Mouse (Mus musculus) hindbrain, embryonic 12.5 days (tissue): ENCODE measurements at regions not wholly inside any gene's neighbourhood (a gene's known extent, or its start where the extent isn't known, plus 50 kb on each side); places are given as distances from the start of the nearest gene placed in this dataset.

Experiments used
- ATAC-seq: fragments of 200-750 bp; cut with Nextera tagmentation; 2 replicates; pipeline ENCODE4 v1.8.0; 2017; ENCODE audit warnings: moderate TSS enrichment; ENCODE audit not compliant: low FRiP score
- H3K27ac ChIP-seq: fragments of 300-500 bp; sonication (generic); 2 replicates; pipeline ENCODE4 v1.5.1; 2016; ENCODE audit warnings: mild to moderate bottlenecking
- H3K27me3 ChIP-seq: fragments of 300-500 bp; sonication (generic); 2 replicates; pipeline ENCODE4 v1.6.1; 2016; ENCODE audit warnings: mild to moderate bottlenecking
- H3K36me3 ChIP-seq: fragments of 300-500 bp; sonication (generic); 2 replicates; pipeline ENCODE4 v1.6.1; 2016; ENCODE audit warnings: mild to moderate bottlenecking
- H3K4me1 ChIP-seq: fragments of 300-500 bp; sonication (generic); 2 replicates; pipeline ENCODE4 v1.6.1; 2016
- H3K4me2 ChIP-seq: fragments of 300-500 bp; sonication (generic); replicated peaks from 2 replicates; pipeline ENCODE4 v1.6.1; 2016; ENCODE audit warnings: mild to moderate bottlenecking
- H3K4me3 ChIP-seq: fragments of 300-500 bp; sonication (generic); 2 replicates; pipeline ENCODE4 v1.5.1; 2016; ENCODE audit warnings: mild to moderate bottlenecking
- H3K9ac ChIP-seq: fragments of 300-500 bp; sonication (generic); 2 replicates; pipeline ENCODE4 v1.6.1; 2016; ENCODE audit warnings: mild to moderate bottlenecking, moderate library complexity
- H3K9me3 ChIP-seq: fragments of 300-500 bp; sonication (generic); replicated peaks from 2 replicates; pipeline ENCODE4 v1.6.1; 2016; ENCODE audit warnings: mild to moderate bottlenecking
- WGBS: fragments of 180-500 bp; shearing (Covaris S2); methylation state at CpG from one replicate; pipeline ENCODE4 v1.1.7; 2016; 5-methylcytosine and 5-hydroxymethylcytosine counted together

DNA sequence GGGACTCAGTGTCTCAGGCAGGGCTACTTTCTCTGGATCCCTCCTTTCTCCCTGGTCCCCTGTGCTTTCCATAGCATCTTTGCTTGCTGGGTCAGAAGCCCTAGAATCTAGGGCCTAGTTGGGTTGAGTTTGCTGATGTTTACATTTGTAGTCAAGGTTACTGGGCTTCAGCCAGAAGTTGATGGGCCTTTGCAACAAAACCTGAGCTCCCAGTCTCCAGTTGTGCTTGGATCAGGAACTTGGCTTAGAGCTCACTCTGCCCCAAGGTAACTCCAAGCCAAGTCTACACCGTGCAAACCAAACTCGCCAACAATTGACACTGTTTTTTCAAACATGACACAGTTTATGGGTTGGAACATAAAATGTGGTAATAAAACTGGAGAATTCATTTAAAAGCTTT, 238.2 kb downstream of the Ankrd50 start:
- no peaks in the 10 kb centered on the region for H3K36me3 ChIP-seq
- no peak overlapping the region for H3K4me3 ChIP-seq
- H3K4me2 ChIP-seq = no peak overlapping the region
- no peaks in the 10 kb centered on the region for H3K4me1 ChIP-seq
- 93% methylated on average over 2 of the region's 2 CpGs for WGBS
- H3K27me3 ChIP-seq = no peaks in the 10 kb centered on the region
- H3K27ac ChIP-seq = no peak overlapping the region
- H3K9me3 ChIP-seq = no peaks in the 10 kb centered on the region
- ATAC-seq = no peak
- H3K9ac ChIP-seq = no peak overlapping the region

- Histone ChIP-seq H3K9ac (no peak overlapping the region), H3K9me3 (no peaks in the 10 kb centered on the region), H3K27me3 (no peaks in the 10 kb centered on the region), H3K4me2 (no peak overlapping the region), H3K4me1 (no peaks in the 10 kb centered on the region), H3K4me3 (no peak overlapping the region), H3K36me3 (no peaks in the 10 kb centered on the region), H3K27ac (no peak overlapping the region)
- 88% methylated on average over 3 of the region's 3 CpGs for WGBS
- ATAC-seq = no peak
Measured at GRCm38 (mm10) chr3:38243209-38243608, 241.4 kb downstream of the Ankrd50 start.

- Histone ChIP-seq H3K27me3 (0 out of 2 replicates have a peak, but pooled peaks cover 3% of the 10 kb centered on the region), H3K4me1 (peaks cover 2% of the 10 kb centered on the region), H3K9me3 (no peaks in the 10 kb centered on the region), H3K9ac (no peak overlapping the region), H3K36me3 (no peaks in the 10 kb centered on the region), H3K27ac (no peak overlapping the region), H3K4me2 (no peak overlapping the region), H3K4me3 (no peak overlapping the region)
- ATAC-seq = no peak
- WGBS = 77% methylated on average over 2 of the region's 2 CpGs
Measured at GRCm38 (mm10) chr3:38237616-38238015, 247.0 kb downstream of the Ankrd50 start.

DNA sequence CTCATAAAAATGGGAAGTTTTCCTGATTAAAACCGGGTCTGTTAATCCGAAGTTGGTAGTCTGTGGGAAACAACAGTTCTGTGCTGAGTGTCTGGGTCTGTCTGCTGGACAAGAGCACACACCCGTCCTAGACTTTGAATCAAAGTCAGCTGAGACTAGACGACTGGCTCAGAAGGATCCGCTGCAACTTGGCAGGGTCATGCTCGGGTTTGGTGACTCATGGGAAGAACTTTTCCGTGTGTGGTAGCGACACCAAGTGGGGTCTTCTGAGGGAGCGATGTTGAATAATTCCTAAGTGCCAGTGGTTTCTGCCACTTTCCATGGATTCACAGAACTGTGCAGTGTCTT, 248.9 kb downstream of the Ankrd50 start:
- Histone ChIP-seq H3K36me3 (no peaks in the 10 kb centered on the region), H3K4me1 (peaks cover 16% of the 10 kb centered on the region), H3K27me3 (0 out of 2 replicates have a peak, but pooled peaks cover 3% of the 10 kb centered on the region), H3K9me3 (no peaks in the 10 kb centered on the region), H3K4me2 (no peak overlapping the region), H3K9ac (no peak overlapping the region), H3K4me3 (no peak overlapping the region), H3K27ac (no peak overlapping the region)
- ATAC-seq = no peak
- WGBS = 83% methylated on average over 9 of the region's 9 CpGs

DNA sequence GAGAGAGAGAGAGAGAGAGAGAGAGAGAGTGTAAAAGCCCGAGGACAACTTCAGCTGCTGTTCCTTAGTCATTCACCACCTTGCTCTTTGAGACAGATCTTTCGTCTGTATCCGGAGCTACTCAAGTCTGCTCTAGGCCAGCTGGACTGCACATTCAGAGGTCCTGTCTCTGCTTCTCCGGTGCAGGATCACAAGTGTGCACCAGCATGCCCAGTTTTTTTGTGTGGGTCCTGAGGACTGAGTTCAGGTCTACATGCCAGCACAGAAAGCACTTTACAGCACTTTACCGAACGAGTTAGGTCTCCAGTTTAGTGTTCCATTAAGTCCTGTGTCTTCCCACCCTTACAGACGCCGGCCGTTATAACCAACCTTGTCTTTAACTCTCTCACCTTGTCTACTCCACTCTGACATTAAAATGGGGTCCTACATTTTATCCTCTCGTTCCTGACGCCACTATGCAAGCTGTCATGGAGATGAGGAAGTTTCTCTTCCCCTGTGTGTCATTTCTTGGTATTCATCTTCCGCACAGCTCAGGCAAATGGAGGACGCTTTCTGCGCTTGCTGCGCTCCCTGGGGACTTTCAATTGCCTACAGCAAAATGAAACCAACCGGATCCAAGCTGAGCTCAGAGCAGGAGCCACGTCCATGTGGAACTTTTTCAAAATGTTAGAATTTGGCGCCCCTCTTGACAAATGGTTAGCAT, 249.5 kb downstream of the Ankrd50 start:
- no peaks in the 10 kb centered on the region for H3K36me3 ChIP-seq
- H3K27me3 ChIP-seq = 0 out of 2 replicates have a peak, but pooled peaks cover 3% of the 10 kb centered on the region
- H3K9me3 ChIP-seq = no peaks in the 10 kb centered on the region
- H3K4me3 ChIP-seq = no peak overlapping the region
- H3K9ac ChIP-seq = no peak overlapping the region
- peaks cover 17% of the 10 kb centered on the region for H3K4me1 ChIP-seq
- no peak overlapping the region for H3K4me2 ChIP-seq
- ATAC-seq = no peak
- no peak overlapping the region for H3K27ac ChIP-seq
- 73% methylated on average over 18 of the region's 18 CpGs for WGBS

DNA sequence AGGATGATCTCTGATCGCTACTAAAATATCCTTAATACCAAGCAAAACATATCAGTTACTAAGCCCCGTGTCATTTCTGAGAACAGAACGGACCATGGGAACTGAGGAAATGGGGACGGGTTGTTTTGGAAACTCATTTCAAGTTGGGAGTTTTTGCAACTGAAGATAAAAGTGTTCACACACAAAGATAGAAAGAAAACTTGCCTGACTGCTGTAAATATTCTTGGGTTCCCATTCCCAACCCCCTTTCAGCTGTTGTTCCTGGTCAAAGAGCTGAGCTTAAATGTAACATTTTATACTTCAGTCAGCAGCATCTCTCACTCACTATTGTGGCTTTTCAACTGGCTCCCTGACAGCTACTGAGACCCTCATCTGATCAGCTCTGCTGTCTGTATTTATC, 250.1 kb downstream of the Ankrd50 start:
- Histone ChIP-seq H3K36me3 (no peaks in the 10 kb centered on the region), H3K4me2 (no peak overlapping the region), H3K27me3 (0 out of 2 replicates have a peak, but pooled peaks cover 3% of the 10 kb centered on the region), H3K9ac (no peak overlapping the region), H3K9me3 (no peaks in the 10 kb centered on the region), H3K27ac (no peak overlapping the region), H3K4me3 (no peak overlapping the region), H3K4me1 (peaks cover 23% of the 10 kb centered on the region)
- WGBS = 87% methylated on average over 4 of the region's 4 CpGs
- ATAC-seq = no peak

DNA sequence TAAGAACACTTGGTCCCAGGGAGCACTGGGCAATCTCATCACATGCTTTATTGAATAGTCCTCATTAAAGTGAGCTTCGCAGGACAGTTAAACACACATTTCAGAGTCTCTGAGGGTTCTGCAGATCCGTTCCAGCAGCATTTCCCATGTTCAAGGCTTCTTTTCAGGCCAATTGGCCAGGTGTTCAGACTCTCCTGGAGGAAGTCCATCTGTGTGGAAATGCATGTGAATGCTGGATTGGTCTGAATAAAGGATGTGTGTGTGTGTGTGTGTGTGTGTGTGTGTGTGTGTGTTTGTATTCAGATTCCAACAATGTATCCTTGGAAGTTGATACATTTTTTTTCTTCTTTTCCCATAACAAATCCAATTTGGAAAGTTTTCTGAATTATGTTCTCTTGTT, 250.6 kb downstream of the Ankrd50 start:
- 75% methylated on average over 2 of the region's 2 CpGs for WGBS
- Histone ChIP-seq H3K27ac (no peak overlapping the region), H3K36me3 (no peaks in the 10 kb centered on the region), H3K9ac (no peak overlapping the region), H3K4me2 (no peak overlapping the region), H3K9me3 (no peaks in the 10 kb centered on the region), H3K4me1 (peaks cover 28% of the 10 kb centered on the region), H3K4me3 (no peak overlapping the region), H3K27me3 (0 out of 2 replicates have a peak, but pooled peaks cover 3% of the 10 kb centered on the region)
- no peak for ATAC-seq

DNA sequence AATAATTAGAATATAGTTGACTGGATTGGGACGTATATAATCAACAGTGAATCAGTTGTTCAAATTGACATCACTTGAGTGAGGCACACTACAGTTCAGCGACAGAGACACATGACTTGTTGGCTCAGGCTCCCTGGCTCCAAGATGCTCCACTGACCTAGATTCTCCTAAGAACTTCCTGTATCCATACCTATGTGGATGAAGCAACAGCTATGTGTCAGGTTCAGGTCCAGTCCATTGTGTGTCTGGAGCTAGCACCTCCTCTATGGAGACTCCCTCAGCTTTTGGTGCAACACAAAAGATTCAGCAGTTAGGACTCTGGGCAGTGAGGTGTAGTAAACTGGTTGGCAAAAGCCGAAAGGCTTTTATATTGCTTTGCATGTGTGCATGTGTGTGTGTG, 251.6 kb downstream of the Ankrd50 start:
- 91% methylated on average over 3 of the region's 3 CpGs for WGBS

GRCm38 (mm10) chr3:38232111-38233076, 252.2 kb downstream of the Ankrd50 start:
- Histone ChIP-seq H3K4me2 (0 out of 2 replicates have a peak overlapping the region, but pooled peaks have one; percentile 20), H3K27me3 (no peaks in the 10 kb centered on the region), H3K9ac (no peak overlapping the region), H3K4me1 (peaks cover 28% of the 10 kb centered on the region), H3K36me3 (no peaks in the 10 kb centered on the region), H3K4me3 (no peak overlapping the region), H3K9me3 (no peaks in the 10 kb centered on the region), H3K27ac (peak overlapping the region; percentile 69)
- WGBS = 40% methylated on average over 15 of the region's 15 CpGs
- peak; percentile 88 for ATAC-seq

More for the DNA sequence above, 251.6 kb downstream of the Ankrd50 start:
- Histone ChIP-seq H3K9me3 (no peaks in the 10 kb centered on the region), H3K4me3 (no peak overlapping the region), H3K36me3 (no peaks in the 10 kb centered on the region), H3K4me2 (no peak overlapping the region), H3K27me3 (0 out of 2 replicates have a peak, but pooled peaks cover 3% of the 10 kb centered on the region), H3K9ac (no peak overlapping the region), H3K27ac (0 out of 2 replicates have a peak overlapping the region, but pooled peaks have one; percentile 69), H3K4me1 (peaks cover 28% of the 10 kb centered on the region)
- ATAC-seq = no peak

DNA sequence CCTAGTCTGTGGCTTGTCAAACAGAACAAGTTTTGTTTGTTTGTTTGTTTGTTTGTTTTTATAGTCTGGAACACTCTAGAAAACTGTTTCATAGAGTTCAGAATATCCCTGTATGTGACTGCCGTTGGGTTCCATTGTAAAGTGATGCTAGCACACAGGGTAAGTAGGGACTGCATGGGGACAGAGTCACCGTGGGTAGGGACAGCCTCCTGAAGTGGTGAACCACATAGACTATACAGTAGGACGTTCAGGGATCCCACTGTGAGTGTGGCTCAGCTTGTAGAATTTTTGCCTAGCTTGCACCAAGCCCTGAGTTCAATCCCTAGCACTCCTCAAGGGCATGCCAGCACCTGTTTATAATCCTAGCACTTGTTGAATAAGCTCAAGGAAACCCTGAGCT, 253.1 kb downstream of the Ankrd50 start:
- Histone ChIP-seq H3K36me3 (no peaks in the 10 kb centered on the region), H3K9me3 (no peaks in the 10 kb centered on the region), H3K4me2 (no peak overlapping the region), H3K4me1 (peaks cover 28% of the 10 kb centered on the region), H3K9ac (no peak overlapping the region), H3K27me3 (no peaks in the 10 kb centered on the region), H3K27ac (no peak overlapping the region), H3K4me3 (no peak overlapping the region)
- ATAC-seq = no peak
- WGBS = 71% methylated on average over 3 of the region's 3 CpGs

- Histone ChIP-seq H3K4me2 (no peak overlapping the region), H3K36me3 (no peaks in the 10 kb centered on the region), H3K9me3 (no peaks in the 10 kb centered on the region), H3K9ac (no peak overlapping the region), H3K27me3 (no peaks in the 10 kb centered on the region; the same call in 1 of the 2 replicates), H3K4me1 (peaks cover 28% of the 10 kb centered on the region), H3K27ac (no peak overlapping the region), H3K4me3 (no peak overlapping the region)
- no peak for ATAC-seq
- WGBS = 58% methylated on average over 6 of the region's 6 CpGs
Measured at GRCm38 (mm10) chr3:38230796-38231195, 253.8 kb downstream of the Ankrd50 start.

- peaks cover 28% of the 10 kb centered on the region for H3K4me1 ChIP-seq
- WGBS = 69% methylated on average over 5 of the region's 5 CpGs
- no peak overlapping the region for H3K4me3 ChIP-seq
- no peaks in the 10 kb centered on the region for H3K9me3 ChIP-seq
- no peak overlapping the region for H3K4me2 ChIP-seq
- H3K27ac ChIP-seq = no peak overlapping the region
- no peaks in the 10 kb centered on the region; the same call in 1 of the 2 replicates for H3K27me3 ChIP-seq
- no peak for ATAC-seq
- no peaks in the 10 kb centered on the region for H3K36me3 ChIP-seq
- no peak overlapping the region for H3K9ac ChIP-seq
Measured at GRCm38 (mm10) chr3:38229686-38230085, 255.0 kb downstream of the Ankrd50 start.
